Mouse (Mus musculus) CD4-positive, CD25-positive, alpha-beta regulatory T cell, adult 9 weeks (primary cell): Measurements from ENCODE around the gene Vmn1r19. TPM values are rescaled to one million over a fixed set of nuclear protein-coding genes. Genes with fewer than 3 reads are reported as not detected.

ENCODE experiments used
- polyA plus RNA-seq: library from polyadenylated mRNA; unstranded; fragments of 100-300 nt; shearing (Covaris generic); gene quantifications from one replicate; pipeline ENCODE4 v1.2.1, GENCODE M21; 2017

The Vmn1r19 gene
- polyA plus RNA-seq = not detected

DNA sequence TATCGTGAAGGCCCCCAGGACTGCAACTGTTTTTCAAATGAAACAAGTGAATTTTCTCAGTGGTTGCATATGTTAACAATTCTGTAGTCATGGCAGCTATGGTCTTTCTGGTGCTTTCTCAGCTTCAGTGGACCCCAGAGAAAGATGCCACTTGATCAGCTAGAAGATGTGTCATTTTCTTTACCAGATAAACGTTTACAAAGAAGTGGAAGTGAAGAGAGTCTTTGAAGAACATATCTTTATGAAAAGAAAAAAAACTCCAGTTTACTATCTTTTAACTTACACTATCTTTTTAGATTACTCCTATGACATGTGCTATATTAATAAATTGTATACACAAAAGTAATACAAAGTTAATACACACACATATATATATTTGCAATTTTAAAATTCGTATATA, at the start of gene Vmn1r19:
TSS of gene Vmn1r19 (plus strand) at position 301 of the 400 bp plus-strand sequence.

DNA sequence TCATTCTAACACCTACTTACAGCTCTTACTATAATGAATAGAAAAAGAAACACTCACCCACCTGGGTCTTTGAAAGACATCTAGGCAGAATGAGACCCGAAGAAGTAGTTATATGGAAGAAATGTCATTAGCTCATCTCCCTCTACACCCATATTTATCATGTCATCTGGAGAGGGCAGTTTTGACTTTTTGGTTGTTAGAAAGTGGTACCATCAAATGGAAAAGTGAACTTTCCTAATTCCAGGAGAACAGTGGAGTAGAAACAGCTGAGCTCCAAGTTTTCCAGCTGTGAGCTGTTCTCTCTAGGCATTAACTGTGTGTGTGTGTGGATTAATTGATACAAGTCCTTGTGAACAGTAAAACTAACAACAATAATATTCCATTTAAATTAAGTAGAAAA, 40.0 kb upstream of the Vmn1r19 start, which contains the start of gene Vmn1r17:
TSS of gene Vmn1r17 (minus strand) at position 101 of the 400 bp plus-strand sequence.

DNA sequence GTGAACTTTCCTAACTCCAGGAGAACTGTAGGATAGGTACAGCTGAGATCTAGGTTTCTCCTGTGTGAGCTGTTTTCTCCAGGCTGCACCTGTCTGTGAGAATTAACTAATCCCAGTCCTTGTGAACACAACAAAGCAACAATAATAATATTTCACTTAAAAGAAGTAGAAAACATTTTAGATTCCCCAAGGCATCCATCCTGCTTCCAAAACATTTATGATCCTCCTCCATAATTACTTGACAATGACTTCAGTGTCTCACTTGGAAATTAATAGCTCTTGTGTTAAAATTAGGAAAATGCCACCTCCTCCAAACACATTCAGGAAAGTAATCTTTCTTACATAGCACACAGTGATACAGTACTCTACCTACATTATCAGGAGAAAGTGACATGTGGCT, 7.9 kb upstream of the Vmn1r19 start, which contains the start of gene Vmn1r18:
TSS of gene Vmn1r18 (minus strand) at position 101 of the 400 bp plus-strand sequence.

DNA sequence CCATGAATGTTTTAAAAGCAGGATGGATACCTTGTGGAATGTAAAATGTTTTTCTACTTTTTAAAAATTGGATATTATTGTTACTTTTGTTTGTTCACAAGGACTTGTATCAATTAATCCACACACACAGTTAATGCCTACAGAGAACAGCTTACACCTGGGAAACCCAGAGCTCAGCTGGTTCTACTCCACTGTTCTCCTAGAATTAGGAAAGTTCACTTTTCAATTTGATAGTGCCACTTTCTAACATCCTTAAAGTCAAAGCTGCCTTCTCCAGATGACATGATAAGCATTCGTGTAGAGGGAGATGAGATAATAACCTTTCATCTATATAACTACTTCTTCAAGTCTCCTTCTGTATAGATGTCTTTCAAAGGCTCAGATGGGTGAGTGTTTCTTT, 25.1 kb downstream of the Vmn1r19 start, which contains the start of gene Vmn1r20:
TSS of gene Vmn1r20 (plus strand) at position 301 of the 400 bp plus-strand sequence.

Other genes starting within 250 kb of the Vmn1r19 start
- 0.04 TPM for gene Vmn1r12, start 246.9 kb upstream of the Vmn1r19 start, polyA plus RNA-seq
- 0.21 TPM for gene Vmn1r13, start 200.5 kb upstream of the Vmn1r19 start, polyA plus RNA-seq
- not detected for gene Vmn1r14, start 172.1 kb upstream of the Vmn1r19 start, polyA plus RNA-seq
- not detected for gene Vmn1r15, start 145.8 kb upstream of the Vmn1r19 start, polyA plus RNA-seq
- gene Vmn1r16, start 74.3 kb upstream of the Vmn1r19 start, polyA plus RNA-seq = not detected
- not detected for gene Vmn1r17, start 40.1 kb upstream of the Vmn1r19 start, polyA plus RNA-seq
- gene Vmn1r18, start 8.0 kb upstream of the Vmn1r19 start, polyA plus RNA-seq = not detected
- not detected for gene Vmn1r20, start 25.1 kb downstream of the Vmn1r19 start, polyA plus RNA-seq
- gene Ppm1k, start 131.7 kb downstream of the Vmn1r19 start, polyA plus RNA-seq = 21.3 TPM
- 33.8 TPM for gene Herc6, start 177.2 kb downstream of the Vmn1r19 start, polyA plus RNA-seq